Mouse (Mus musculus): ENCODE measurements around the gene Slc22a14.

Gene Slc22a14

GRCm38 (mm10) chr9:119145137-119145536 lies 220.2 kb downstream of the Slc22a14 start:
- in situ Hi-C loops (cut with MboI, MseI) = no loop called here

GRCm38 (mm10) chr9:119144696-119145095 lies 220.7 kb downstream of the Slc22a14 start:
- in situ Hi-C loops (cut with MboI, MseI) = loop anchor here (5.0 kb wide), 1 partner anchor 48 kb away; no protein-coding TSS in a partner anchor

GRCm38 (mm10) chr9:119143372-119143771 lies 222.0 kb downstream of the Slc22a14 start:
- in situ Hi-C loops (cut with MboI, MseI) = loop anchor here (5.0 kb wide), 1 partner anchor 49 kb away; no protein-coding TSS in a partner anchor

- in situ Hi-C loops (cut with MboI, MseI) = loop anchor here (5.0 kb wide), 1 partner anchor 50 kb away; no protein-coding TSS in a partner anchor
Observed at GRCm38 (mm10) chr9:119142066-119142465, 223.3 kb downstream of the Slc22a14 start.

- in situ Hi-C loops (cut with MboI, MseI) = no loop called here
Observed at GRCm38 (mm10) chr9:119138836-119139235, 226.5 kb downstream of the Slc22a14 start.

- in situ Hi-C loops (cut with MboI, MseI) = no loop called here
Observed at GRCm38 (mm10) chr9:119130692-119131091, 234.7 kb downstream of the Slc22a14 start.

- in situ Hi-C loops (cut with MboI, MseI) = no loop called here
Observed at GRCm38 (mm10) chr9:119128436-119129181, 236.7 kb downstream of the Slc22a14 start.

GRCm38 (mm10) chr9:119122596-119123369 lies 242.6 kb downstream of the Slc22a14 start:
- in situ Hi-C loops (cut with MboI, MseI) = no loop called here

GRCm38 (mm10) chr9:119120168-119120560 lies 245.2 kb downstream of the Slc22a14 start:
- in situ Hi-C loops (cut with MboI, MseI) = no loop called here
